Mouse (Mus musculus): Measurements from ENCODE around the gene Zfp386. TPM values are rescaled to one million over a fixed set of nuclear protein-coding genes. Genes with fewer than 3 reads are reported as not detected.

Gene Zfp386
- polyA plus RNA-seq, 1 experiment, result 8.6 TPM

DNA sequence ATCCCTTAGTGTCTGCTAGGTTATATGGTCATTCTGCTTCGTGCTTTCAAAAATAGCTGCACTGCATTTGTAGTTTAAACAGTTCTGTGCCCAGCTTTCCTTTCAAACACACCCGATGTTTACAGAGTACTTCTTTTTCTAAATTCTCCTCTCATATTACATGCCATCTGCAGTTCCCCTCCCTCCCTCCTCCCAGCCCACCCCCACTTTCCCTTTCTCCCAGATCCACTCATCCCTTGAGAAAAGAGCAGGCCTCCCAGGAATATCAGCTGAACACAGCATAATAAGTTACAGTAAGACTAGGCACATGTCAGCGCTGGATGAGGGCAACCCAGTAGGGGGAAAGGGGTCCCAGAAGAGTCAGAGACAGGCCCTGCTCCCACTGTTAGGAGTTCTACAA, 1.7 kb downstream of the Zfp386 start:
- H3K4me3 ChIP-seq (replicated peaks; ENCODE audit: control insufficient read depth, low read depth, low read length), result no peak overlapping the region
- H3K4me1 ChIP-seq (ENCODE audit: control insufficient read depth, insufficient read depth, low read length), result peaks cover 2% of the 10 kb centered on the region; the same call in 1 of the 2 replicates
- TF ChIP-seq CTCF (IDR thresholded peaks at IDR 0.05; ENCODE audit: control insufficient read depth, insufficient read depth, low read length) (no peak), POLR2A (IDR thresholded peaks at IDR 0.05; ENCODE audit: borderline replicate concordance, control insufficient read depth, low read depth, low read length) (no peak)
- WGBS, result 81% methylated on average over 3 of the region's 3 CpGs
- H3K27ac ChIP-seq (ENCODE audit: control insufficient read depth, insufficient read depth, low read depth, low read length, poor library complexity), result no peak overlapping the region

DNA sequence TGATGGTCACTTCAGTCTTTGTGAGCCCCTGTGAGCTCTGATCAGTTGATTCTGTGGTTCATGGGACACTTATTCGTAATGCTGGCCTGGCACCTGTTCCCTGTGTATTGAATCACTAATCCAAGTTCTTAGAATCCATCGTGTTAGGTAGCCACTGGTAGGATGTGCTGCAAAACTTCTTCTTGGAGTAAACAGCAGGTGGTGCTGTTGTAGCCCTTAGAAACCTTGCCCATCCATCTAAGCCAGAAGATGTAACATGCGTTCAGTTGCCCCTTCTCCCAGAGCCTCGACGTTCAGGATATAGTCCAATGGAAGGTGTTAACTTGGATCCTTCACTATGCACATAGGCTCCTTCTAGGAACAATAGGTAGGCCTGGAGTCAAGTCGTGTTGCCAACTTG, 2.2 kb downstream of the Zfp386 start:
- WGBS, result 40% methylated on average over 6 of the region's 6 CpGs
- TF ChIP-seq POLR2A (IDR thresholded peaks at IDR 0.05; ENCODE audit: borderline replicate concordance, control insufficient read depth, low read depth, low read length), result no peak
- TF ChIP-seq CTCF (IDR thresholded peaks at IDR 0.05; ENCODE audit: control insufficient read depth, insufficient read depth, low read length), result peak; percentile 57

DNA sequence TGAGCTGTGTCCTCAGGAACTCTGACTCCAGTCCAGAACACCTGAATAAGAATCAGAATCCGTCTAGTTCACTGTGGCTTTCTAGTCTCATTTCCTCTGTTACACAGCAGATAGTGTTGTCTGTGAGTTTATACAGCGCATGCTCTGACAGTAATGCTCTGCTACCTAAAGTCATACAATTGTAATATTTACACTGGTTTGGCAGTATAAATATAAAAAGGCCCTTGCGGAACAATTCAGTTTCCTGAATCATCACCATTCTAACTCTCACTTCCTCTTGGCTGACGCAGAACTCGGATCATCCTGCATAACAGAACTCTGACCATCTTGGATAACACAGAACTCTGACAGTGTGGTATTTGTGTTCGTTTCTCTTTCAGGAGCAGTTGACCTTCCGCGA, 6.8 kb downstream of the Zfp386 start:
- H3K27ac ChIP-seq (ENCODE audit: control insufficient read depth, insufficient read depth, low read depth, low read length, poor library complexity), result no peak overlapping the region
- TF ChIP-seq POLR2A (IDR thresholded peaks at IDR 0.05; ENCODE audit: borderline replicate concordance, control insufficient read depth, low read depth, low read length), result no peak
- no peak for TF ChIP-seq CTCF (IDR thresholded peaks at IDR 0.05; ENCODE audit: control insufficient read depth, insufficient read depth, low read length)
- no peaks in the 10 kb centered on the region for H3K4me1 ChIP-seq (ENCODE audit: control insufficient read depth, insufficient read depth, low read length)
- WGBS, result 62% methylated on average over 8 of the region's 8 CpGs
- no peak overlapping the region for H3K4me3 ChIP-seq (replicated peaks; ENCODE audit: control insufficient read depth, low read depth, low read length)

More for the DNA sequence above, 2.2 kb downstream of the Zfp386 start:
- H3K27ac ChIP-seq (ENCODE audit: control insufficient read depth, insufficient read depth, low read depth, low read length, poor library complexity), result no peak overlapping the region
- H3K4me3 ChIP-seq (replicated peaks; ENCODE audit: control insufficient read depth, low read depth, low read length), result no peak overlapping the region
- H3K4me1 ChIP-seq (ENCODE audit: control insufficient read depth, insufficient read depth, low read length), result peaks cover 2% of the 10 kb centered on the region; the same call in 1 of the 2 replicates

DNA sequence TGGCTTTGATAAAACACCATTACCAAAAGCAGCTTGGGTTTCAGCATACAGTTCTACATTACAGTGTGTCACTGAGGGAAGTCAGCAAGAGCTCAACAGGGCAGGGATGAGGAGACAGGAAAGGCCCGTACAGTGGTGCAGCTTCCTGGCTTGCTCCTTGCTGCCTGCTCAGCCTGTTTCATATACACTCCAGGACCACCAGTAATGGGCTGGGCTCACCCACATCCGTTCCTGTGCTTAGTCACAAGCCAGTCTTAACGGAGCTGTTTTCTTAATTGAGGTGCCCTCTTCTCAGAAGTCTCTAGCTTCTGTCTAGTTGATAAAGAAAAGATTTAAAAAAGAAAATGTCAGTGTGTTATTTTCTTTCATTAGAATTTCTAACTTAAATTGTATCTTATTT, 8.6 kb downstream of the Zfp386 start:
- Histone ChIP-seq H3K4me3 (replicated peaks; ENCODE audit: control insufficient read depth, low read depth, low read length) (no peak overlapping the region), H3K4me1 (ENCODE audit: control insufficient read depth, insufficient read depth, low read length) (no peaks in the 10 kb centered on the region), H3K27ac (ENCODE audit: control insufficient read depth, insufficient read depth, low read depth, low read length, poor library complexity) (no peak overlapping the region)
- WGBS, result 82% methylated on average over 3 of the region's 3 CpGs
- TF ChIP-seq CTCF (IDR thresholded peaks at IDR 0.05; ENCODE audit: control insufficient read depth, insufficient read depth, low read length) (no peak), POLR2A (IDR thresholded peaks at IDR 0.05; ENCODE audit: borderline replicate concordance, control insufficient read depth, low read depth, low read length) (no peak)

DNA sequence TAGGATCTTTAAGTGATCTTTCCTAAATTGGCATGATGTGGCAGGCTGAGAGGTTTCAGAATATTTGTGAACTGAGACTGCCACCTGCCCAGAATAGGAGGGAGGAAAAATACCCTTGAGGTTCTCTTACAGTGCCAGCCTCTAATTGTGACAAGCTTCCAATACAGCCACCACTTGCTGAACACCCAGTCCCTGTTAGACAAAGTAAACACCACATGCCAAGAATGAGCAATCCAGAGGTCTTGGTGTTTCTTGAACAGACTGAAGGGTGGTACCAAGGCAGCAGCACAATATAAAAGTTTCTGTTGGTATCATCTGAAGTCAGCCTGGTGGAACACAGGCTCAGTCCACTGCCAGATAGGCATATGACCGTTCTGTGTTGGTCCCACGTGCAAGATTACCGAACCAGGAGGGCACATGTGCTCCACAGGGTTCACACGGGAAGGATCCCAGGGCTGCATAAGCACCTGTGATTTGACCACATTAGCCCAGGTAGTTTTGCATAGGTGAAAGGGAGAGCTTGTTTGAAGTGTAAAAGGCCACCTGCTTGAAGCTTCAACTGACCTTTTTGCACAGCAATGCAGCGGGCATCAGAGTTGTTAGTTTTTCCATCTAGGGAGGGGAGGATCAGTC, 14.2 kb downstream of the Zfp386 start:
- H3K4me3 ChIP-seq (replicated peaks; ENCODE audit: control insufficient read depth, low read depth, low read length), result no peak overlapping the region
- WGBS, result 86% methylated on average over 5 of the region's 5 CpGs
- H3K4me1 ChIP-seq (ENCODE audit: control insufficient read depth, insufficient read depth, low read length), result no peaks in the 10 kb centered on the region
- TF ChIP-seq POLR2A (IDR thresholded peaks at IDR 0.05; ENCODE audit: borderline replicate concordance, control insufficient read depth, low read depth, low read length), result no peak
- no peak for TF ChIP-seq CTCF (IDR thresholded peaks at IDR 0.05; ENCODE audit: control insufficient read depth, insufficient read depth, low read length)
- no peak overlapping the region for H3K27ac ChIP-seq (ENCODE audit: control insufficient read depth, insufficient read depth, low read depth, low read length, poor library complexity)

DNA sequence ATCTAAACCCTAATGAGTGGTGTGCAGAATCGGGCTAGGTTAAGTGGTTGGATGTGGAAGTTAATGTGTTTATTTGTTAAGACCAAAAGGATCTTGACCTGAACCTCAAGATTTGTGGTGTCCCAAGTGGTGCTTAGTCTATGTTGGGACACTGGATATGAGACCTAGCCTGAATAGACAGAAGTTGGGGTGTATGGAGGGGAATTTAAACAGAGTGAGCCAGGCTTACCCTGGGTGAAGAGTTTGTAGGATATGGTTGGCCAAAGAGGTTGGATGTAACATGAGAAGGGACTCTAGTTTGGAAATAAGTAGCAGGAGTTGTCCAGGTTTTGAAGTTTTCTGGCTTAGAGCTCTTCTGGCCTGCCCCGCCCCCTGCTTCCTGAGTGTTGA, 14.7 kb downstream of the Zfp386 start:
- Histone ChIP-seq H3K4me1 (ENCODE audit: control insufficient read depth, insufficient read depth, low read length) (no peaks in the 10 kb centered on the region), H3K27ac (ENCODE audit: control insufficient read depth, insufficient read depth, low read depth, low read length, poor library complexity) (no peak overlapping the region), H3K4me3 (replicated peaks; ENCODE audit: control insufficient read depth, low read depth, low read length) (no peak overlapping the region)
- WGBS, result 83% methylated on average over 2 of the region's 2 CpGs
- TF ChIP-seq CTCF (IDR thresholded peaks at IDR 0.05; ENCODE audit: control insufficient read depth, insufficient read depth, low read length) (no peak), POLR2A (IDR thresholded peaks at IDR 0.05; ENCODE audit: borderline replicate concordance, control insufficient read depth, low read depth, low read length) (no peak)

DNA sequence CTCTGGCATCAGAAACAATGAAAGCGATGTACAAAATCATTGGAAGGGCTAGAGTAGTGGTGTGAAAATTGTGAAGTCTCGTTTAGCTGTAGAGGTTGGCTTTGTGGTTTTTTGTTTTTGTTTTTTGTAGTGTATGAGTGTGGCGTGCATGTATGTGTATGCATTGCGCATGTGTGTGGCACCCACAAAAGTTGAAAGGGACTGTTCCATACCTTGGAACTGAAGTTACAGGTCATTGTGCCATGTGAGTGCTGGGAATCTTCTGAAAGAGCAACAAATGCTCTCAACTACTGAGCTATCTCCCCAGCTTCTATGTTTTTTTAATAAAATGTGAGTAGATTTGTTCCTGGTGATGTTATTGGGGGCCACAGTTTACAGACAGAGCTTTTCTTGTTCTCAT, 15.5 kb downstream of the Zfp386 start:
- Histone ChIP-seq H3K4me1 (ENCODE audit: control insufficient read depth, insufficient read depth, low read length) (no peaks in the 10 kb centered on the region), H3K4me3 (replicated peaks; ENCODE audit: control insufficient read depth, low read depth, low read length) (no peak overlapping the region), H3K27ac (ENCODE audit: control insufficient read depth, insufficient read depth, low read depth, low read length, poor library complexity) (no peak overlapping the region)
- TF ChIP-seq CTCF (IDR thresholded peaks at IDR 0.05; ENCODE audit: control insufficient read depth, insufficient read depth, low read length), result no peak
- TF ChIP-seq POLR2A (IDR thresholded peaks at IDR 0.05; ENCODE audit: borderline replicate concordance, control insufficient read depth, low read depth, low read length), result no peak
- WGBS, result 91% methylated on average over 4 of the region's 4 CpGs

DNA sequence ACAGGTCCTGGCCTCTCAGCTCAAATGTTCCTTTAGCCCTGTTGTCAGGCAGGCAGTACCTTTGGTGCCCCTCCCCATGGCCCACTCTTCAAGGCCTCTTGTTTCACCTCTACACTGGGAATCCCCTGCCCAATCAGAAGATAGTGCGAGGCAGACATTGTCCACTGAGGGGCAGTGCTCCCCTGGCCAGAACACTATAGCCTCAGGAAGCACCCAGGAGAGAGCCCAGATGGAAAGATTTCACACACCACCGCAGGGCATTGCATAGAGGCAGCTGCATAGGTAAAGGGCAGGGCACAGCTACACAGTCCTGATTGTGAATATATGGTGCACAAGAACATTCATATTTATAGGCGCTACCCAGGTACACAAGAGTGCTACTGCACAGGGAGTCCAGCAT, 23.5 kb downstream of the Zfp386 start:
- Histone ChIP-seq H3K4me1 (ENCODE audit: control insufficient read depth, insufficient read depth, low read length) (no peaks in the 10 kb centered on the region), H3K4me3 (replicated peaks; ENCODE audit: control insufficient read depth, low read depth, low read length) (no peak overlapping the region), H3K27ac (ENCODE audit: control insufficient read depth, insufficient read depth, low read depth, low read length, poor library complexity) (no peak overlapping the region)
- WGBS, result 37% methylated on average over 3 of the region's 3 CpGs
- TF ChIP-seq POLR2A (IDR thresholded peaks at IDR 0.05; ENCODE audit: borderline replicate concordance, control insufficient read depth, low read depth, low read length) (no peak), CTCF (IDR thresholded peaks at IDR 0.05; ENCODE audit: control insufficient read depth, insufficient read depth, low read length) (peak; percentile 44; the same call in 1 of the 2 replicates)
